Mouse (Mus musculus): ENCODE data around the gene Tln1. TPM values are rescaled to one million over a fixed set of nuclear protein-coding genes. Genes with fewer than 3 reads are reported as not detected.
A peak's percentile ranks its signal among the peaks of the same experiment; 100 is the strongest.
"Not testable (repeated sequence)": the region's sequence is repeated elsewhere in the genome, so short reads cannot be mapped to it uniquely, and the experiment has no call there.

Tln1 gene
- 80.7 and 87.0 TPM in 2 replicates for polyA plus RNA-seq (2015; fragmentation: Nextera tagmentation; extraction: Ambion mirVana)

DNA sequence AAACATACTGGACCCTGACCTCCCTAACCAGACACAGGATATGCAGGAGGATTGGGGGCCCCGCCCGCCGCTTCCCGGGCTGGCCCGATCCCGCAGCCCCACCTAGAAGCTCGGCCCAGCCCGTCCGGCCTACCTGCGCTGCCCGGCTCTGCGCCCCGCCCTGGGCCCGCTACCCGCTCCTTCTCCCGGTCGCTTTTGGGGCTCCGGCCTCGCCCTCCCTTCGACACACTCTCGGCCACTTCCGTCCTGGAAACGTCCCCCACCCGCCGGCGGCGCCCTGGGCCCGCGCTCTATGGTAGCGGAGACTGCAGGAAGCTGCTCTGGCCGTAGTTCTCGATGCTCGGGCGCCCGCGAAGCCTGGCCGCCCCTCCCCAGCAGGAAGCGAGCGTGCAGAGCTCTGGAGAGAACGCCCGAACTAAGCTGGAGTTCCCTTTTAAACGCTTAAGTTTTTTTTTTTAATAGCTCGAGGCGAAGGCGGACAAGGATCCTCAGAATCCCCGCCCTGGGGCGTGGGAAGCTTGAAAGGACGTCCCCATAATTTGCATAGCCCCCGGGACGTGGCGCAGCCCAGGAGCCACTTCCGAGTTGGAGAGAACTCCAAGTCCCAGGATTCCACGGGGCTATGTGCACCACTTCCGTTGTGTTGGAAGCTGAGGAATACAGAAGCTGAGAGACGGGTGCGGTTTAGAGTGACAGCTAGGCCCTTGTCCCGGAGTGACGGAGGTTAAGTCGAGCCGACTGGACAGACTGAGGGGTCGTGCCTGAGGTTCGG, at the start of gene Tln1, which contains the start of gene Creb3:
Gene Tln1 (minus strand): TSS at position 695 of the 772 bp plus-strand sequence.
Gene Creb3 (plus strand): TSS at position 336 of the 772 bp plus-strand sequence.
- DNase-seq (ENCODE audit: low spot score) = peak; percentile 94

DNA sequence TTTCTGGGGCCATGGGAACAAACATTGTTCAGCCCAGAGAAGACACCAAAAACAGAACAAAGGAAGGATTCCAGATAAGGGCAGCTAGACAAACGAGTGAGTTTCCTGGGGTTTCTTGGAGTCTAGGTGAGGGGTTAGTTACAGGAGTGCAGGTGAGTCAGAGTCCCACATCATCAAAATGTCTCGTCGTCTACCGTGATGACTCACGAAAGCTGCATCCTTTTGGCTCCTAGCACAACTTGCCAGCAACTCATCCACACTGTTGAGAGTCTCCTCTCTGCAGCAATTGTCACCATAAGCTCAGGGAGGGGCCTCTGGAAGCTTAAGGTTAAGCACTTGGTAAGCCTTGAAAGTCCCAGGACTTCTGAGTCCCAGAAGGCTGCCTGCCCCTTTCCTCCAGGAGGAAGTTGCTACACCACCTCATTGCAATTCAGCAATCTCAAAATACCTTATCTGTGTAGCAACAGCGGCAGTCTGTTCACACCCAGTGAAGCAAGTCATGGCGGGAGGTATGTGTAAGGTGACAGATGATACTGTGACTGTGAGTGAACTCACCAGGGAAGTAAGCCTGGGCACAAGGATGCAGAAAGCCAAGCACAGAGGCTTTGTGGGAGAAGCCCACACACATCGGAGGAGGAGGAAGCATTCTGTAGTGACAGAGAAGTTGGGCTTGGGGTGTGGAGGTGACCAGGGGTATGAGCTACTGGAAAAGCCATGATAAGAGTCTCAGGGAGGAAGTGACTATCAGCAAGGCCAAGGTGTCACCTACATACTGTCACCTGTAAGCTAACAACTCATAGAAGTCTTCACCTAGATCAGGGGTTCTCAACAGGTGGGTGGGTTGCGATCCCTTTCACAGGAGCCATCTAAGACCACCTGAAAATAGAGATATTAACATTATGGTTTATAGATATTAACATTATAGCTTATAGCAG, 42.5 kb upstream of the Tln1 start:
- no peak for DNase-seq (ENCODE audit: low spot score)

DNA sequence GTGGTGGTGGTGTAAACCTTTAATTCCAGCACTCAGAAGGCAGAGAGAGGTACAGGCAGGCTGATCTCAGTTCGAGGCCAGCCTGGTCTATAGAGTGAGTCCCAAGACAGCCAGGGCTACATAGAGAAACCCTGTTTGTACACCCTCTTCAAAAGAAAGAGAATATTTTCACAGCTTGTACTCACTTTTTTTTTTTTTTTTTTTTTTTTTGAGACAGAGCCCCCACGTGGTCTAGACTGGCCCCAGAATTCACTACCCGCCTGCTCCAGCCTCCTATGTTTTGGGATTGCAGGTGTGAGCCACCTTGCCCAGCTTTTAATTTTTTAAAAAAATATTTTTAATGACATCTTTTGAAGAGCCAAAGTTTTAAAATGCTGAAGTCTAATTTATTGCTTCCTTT, 41.6 kb upstream of the Tln1 start:
- no peak for DNase-seq (ENCODE audit: low spot score)

DNA sequence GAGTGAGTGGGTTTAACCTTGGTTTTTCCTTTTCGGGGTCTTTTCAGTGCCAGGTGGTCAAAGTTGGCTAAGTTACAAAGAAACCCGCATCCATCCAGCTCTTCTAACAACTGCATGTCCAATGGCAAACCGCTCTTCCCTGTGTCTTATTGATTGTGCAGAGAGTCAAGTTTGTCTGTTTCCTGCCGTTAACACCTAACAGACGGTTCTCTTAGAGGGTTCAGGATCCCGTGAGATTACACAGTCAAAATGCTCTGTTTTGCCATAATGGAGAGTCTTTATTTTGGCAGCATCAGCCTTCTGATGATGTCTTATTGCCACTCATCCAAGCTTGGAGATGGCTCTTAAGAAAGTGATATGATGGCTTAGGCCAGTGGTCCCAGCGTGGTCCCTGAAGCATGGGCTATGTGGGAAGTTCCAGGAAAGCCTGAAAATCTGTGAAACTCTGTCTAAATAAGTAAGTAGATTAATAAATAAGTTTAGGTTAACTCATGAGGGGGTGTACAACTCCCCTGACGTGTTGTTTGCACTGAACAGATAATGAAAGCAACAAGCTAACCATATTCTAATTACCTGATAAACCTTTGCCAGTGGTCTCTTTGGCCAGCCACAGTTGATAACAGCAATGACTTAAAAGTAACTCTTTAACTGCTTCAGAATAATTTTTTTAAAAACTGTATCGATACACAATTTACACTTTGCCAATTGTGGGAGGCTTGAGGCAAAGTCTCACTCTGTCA, 37.9 kb upstream of the Tln1 start:
- no peak for DNase-seq (ENCODE audit: low spot score)

DNA sequence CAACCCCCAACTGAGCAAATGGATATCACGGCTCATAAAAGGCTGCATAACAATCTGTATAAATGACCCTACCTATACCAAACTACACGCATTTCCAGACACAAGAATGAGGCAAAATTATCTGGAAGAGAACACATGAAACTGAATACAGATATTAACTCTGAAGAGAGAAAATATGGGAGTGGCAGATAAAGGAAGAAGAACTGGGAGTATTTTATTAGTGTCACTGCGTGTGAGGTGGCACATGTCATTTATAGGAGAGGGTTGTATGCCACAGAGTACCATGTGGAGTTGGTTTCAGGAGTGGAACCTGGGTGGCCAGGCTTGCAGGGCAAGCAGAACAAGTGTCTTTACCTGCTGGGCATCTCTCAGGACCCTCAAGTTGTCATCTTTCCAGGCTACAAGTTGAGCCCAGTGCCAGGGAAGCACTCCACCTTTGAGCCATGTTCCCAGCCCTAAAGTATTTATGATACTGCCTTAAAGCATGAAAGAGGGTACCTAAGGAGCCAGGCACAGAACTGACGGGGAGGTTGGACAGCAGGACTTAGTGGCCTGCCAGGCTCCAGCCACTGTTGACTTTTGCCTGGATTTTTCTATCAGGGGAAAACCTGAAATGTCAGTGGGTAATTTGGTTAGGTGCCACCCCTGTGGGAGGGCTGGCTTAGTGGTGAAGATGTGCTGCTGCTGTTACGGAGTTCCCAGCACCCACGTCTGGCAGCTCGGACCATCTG, 36.3 kb upstream of the Tln1 start:
- DNase-seq (ENCODE audit: low spot score) = no peak

DNA sequence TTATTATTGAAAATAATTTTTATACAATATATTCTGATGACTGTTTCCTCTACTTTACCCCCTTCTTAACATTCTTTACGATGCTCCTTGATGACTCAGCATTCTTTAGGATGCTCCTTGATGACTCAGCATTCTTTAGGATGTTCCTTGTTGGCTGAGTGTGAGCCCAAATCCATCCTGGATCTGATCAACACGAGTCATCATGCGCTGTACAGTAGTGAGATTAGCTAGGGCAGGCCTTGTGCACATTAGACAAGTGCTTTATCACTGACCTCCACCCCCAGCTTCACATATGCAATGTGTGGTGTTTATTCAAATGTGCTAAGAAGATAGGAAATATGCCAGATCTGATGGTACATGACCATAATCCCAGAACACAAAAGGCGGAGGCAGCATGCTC, 35.7 kb upstream of the Tln1 start:
- no peak for DNase-seq (ENCODE audit: low spot score)

DNA sequence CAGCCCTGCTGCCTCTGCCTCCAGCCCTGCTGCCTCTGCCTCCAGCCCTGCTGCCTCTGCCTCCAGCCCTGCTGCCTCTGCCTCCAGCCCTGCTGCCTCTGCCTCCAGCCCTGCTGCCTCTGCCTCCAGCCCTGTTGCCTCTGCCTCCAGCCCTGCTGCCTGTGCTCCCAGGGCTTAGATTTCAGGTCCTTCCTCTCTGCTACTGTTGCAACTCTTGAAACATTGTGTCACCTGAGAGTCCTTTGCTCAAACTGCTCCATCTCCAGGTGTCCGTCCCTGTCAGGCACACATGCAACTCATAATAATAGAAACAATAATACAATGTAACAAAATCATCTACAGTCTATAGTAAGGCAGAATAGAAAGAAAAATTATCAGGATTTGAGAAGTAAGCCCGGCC, 34.1 kb upstream of the Tln1 start:
- not testable (repeated sequence) for DNase-seq (ENCODE audit: low spot score)

DNA sequence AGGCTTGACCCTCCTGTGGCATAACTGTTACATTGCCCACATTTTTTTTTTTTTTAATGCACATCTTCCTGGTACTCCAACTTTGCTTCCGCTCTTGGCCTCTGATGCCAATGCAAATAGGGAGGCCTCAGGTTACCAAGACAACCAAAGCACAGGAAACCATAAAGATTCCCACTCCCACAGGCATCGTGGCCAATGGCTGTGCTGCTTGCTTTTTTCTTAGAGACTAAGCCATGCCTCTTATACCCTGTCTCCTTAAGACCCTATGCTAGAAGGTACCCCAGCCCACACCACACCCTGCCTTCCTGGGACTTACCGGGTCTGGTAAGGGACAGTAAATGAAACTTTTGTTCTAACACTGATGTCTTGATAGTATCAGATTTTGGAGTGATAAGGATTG, 31.0 kb upstream of the Tln1 start:
- no peak for DNase-seq (ENCODE audit: low spot score)

DNA sequence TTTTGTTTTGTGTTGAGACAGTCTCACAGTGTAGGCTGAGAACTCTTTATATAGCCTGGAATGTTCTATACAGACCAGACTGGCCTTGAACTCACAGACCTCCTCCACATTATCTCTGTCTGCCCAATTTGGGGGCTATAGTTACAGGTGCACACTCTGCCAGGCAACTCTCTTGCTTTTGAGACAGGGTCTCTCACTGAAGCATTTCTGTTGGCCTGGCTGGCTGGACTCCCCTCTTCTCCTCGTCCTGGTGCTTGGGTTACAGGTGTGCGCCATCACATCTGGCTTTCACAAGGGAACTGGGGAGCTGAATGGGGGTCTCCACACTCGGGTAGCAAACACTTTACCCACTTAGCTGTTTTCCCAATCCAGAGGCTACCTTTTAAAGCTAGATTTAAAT, 29.5 kb upstream of the Tln1 start:
- DNase-seq (ENCODE audit: low spot score) = no peak

DNA sequence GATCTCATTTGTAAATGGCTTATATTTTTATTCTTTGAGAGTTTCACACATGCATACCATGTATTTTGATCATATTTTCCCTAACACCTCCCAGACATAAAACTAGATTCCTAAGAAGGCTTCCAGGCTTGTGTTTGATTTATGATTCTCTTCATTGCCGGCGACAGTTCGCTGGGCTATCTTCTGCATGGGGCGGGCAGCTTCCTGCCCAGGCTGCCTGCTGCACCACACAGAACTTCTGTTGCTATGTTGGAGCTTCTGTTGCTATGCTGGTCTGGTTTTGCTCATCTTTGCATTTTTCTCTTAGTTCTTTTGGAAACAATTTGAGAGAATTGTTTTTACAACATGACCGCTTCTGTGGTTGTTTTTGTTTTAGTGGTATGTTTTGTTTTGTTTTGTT, 29.1 kb upstream of the Tln1 start:
- DNase-seq (ENCODE audit: low spot score) = no peak

DNA sequence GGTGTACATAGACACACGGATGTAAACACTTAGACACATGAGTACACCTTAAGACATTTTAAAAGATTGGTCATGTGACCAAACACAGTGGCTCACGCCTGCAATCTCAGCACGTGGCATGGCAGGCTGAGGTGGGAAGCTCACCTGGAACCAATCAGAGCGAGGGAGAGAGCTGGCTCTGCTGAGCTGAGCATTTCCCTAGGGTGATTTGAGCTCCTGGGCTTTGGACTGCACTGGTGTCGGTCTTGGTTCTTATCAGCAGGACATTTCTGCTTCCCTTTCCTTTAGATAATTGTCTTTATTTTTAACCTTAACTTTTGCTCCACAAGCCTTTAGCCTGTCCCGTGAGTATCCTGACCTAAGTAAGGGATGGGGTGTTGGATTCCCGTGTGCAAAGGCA, 25.2 kb upstream of the Tln1 start:
- DNase-seq (ENCODE audit: low spot score) = no peak

DNA sequence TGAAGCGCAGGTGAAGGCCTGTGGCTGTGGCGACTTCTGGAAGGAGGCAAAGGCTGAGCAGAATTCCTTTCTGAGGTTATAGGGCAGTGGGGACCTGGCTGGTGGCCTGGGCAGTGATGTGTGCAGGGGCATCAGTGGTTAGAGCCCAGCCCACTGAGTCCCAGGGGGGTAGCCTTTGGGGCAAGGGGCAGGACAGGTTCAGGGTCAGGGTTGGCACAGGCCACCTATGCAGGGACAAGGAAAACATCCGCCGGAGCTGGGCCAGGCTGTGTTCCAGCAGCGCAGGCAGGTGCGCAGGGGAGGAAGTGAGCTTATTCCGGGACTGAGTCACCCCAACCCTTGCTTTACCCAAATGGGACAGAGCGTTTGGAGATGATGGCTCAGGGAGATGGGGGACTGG, 23.9 kb upstream of the Tln1 start:
- no peak for DNase-seq (ENCODE audit: low spot score)

DNA sequence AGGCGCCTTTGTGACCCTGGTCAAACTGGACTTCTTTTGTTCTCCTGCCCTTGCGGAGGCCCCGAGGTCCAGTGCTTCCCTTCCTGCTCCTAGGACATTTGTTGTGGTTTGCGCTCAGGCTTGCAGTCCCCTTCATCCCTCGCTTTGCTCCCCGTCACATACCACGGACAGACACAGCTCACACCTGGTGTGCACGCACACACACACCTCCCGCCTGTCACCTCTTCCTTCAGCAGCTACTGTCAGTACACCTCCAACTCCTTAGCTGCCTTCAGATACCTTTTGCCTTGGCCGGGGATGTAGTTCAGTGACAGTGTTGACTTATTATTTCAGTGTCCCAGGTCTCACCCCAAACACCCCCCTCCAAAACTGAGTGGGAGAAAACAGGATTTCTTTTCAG, 23.2 kb upstream of the Tln1 start:
- DNase-seq (ENCODE audit: low spot score) = no peak

DNA sequence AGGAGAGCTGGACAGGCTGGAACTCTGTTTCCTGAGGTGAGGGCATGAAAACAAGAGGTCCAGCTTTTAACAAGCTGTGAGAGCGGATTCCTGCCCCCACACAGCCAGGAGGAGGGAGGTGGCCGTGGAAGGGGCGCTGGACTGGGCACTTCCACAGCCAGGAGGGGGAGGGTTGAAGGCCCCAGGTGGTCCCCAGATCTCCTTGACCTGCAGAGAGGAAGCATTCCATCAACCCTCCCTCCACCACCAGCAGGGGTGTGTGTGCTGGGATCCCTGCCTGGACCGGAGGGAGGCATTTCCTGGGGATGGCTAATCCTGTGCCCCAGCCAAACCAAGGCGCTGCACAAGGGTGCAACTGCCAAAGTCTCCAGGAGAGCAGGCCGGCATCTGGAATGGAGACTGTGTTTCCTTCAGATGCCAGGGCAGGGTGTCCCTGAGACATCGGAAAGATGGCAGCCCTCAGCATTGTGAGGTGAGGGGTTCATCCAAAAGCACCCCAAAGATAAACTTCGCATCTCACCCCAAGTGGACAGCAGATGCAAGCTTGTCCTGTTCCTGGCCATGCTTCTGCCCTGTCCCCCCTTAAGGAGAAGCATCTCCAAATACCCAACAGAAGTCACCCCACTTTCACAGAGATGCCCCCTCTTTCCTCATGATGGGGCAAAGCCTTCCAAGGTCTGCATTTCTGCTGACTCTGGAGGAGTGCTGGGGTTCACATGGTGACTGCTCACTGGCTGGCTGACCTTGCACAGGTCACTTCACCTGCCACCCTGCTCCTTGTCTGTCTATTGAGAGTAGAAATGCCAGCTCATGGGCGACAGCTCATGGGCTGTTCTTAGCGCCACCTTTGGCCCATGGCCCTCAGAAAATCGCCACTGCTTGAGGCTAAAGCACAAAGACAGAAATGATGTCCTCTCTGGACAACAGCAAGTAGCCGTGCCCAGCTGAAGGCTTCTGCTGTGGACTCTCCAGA, 22.2 kb upstream of the Tln1 start, which contains the start of gene Msmp:
Gene Msmp (minus strand): TSS at position 51 of the 973 bp plus-strand sequence.
- DNase-seq (ENCODE audit: low spot score) = no peak

DNA sequence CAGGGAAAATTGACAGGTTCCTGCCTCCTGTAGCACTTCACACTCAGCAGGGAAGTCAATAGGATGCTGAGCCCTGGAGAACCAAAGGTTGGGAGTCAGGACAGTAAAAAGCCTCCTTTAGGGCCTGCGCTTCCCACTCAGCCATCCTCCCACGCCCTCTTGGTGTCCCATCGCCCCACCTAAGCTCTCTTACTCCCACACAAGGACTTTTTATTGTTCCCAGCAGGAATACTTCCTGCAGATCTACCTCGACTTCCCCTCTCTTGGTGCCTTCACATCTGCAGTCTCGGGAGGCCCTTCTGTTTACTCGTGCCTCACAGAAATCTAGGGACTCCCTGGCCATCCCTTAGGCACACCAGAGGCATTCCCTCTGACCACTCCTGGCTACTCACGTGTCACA, 20.9 kb upstream of the Tln1 start:
- no peak for DNase-seq (ENCODE audit: low spot score)

DNA sequence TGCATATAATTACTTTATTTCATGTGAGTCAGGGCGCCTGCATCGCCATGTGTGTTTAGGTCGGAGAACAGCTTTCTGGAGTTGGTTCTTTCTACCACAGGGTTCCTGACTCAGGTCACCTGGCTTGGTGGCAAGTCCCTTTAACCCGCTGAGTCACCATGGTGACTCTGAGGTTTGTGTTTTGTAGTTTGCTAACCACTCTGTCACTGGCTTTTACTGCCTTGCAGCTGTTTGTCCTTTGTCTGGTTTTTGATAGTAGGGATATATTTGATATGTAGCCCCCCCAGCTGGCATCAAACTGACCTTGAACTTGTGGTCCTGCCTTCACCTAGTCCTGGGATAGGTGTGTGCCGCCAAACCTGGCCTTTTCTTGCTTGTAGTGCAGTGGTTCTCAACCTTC, 19.8 kb upstream of the Tln1 start:
- DNase-seq (ENCODE audit: low spot score) = no peak

DNA sequence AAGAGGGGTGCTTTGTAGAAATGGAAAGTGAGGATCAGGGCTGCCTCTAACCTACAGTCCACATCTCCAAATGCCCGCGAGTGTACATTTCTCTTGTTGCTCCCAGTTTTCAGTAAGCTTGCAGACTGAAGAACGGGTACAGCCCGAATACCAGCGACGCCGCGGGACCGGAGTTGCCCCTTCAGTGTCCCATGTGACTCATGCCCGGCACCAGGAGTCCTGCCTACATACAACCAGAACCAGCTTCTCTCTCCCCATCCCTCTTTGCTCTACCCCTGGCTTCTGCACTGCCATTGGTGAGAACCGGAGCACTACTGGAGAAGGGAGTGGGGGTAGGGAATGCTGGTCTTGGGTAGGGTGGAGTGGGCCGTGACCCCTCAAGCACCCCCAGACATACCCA, 18.9 kb upstream of the Tln1 start:
- no peak for DNase-seq (ENCODE audit: low spot score)

DNA sequence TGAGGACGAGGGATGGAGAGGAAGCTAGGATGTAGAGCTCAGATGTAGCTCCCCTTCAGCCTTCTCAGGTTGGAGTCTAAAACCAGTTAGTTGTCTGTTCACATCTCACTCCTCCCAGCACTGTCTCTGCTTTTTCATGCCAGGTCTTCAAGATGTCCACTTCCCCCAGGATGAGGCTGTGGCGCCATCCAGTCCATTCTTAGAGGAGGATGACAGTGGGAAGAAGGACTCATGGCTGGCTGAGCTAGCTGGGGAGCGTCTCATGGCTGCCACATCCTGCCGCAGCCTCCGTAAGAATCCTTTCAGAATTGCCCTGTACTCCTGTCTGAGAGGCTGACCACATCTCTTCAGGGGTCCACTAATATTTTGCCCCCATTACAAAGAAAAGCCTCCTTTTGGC, 18.2 kb upstream of the Tln1 start:
- no peak for DNase-seq (ENCODE audit: low spot score)

DNA sequence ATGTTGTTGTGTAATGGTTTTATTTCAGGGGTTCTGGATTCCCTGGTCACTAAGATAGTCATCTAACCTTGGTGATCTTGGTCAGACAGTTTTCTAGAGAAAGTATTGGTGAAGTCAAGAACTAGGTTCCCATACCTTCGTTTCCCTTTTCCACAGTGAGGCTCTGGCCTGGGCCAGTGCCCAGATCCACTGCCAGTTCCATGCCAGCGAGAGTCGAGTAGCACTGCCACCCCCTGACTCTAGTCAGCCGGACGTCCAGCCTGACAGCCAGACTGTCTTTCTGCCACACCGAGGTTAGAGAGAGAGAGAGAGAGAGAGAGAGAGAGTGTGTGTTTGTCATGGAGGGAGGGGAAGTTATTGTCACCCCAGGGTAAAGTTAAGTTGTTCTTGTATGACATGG, 17.2 kb upstream of the Tln1 start:
- no peak for DNase-seq (ENCODE audit: low spot score)

DNA sequence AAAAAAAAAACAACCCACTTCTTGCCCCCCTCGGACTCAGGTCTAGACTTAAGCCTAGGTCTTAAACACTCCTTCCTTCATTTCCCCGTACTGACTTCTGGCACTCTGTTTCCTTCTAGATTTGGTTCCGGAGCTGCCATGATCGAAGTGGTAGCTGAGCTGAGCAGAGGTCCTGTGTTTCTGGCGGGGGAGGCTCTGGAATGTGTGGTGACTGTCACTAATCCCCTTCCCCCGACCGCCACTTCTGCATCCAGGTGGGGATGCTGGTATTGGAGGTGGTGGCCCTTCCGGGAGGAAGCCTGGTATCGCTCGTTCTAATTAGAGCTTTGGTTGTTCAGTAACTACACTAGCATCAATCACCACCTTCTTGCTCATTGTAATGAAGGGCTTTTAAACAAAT, 16.8 kb upstream of the Tln1 start:
- peak; percentile 23 for DNase-seq (ENCODE audit: low spot score)

Data from thymus, postnatal 0 days (tissue).